ENCODE assay signal across 12 mouse cellular contexts in genomic region chr5:4344458-4344857, GRCm38 (mm10).
"Had no signal": no experiment of that assay in that cellular context is flagged by ENCODE, and none has a peak within 500 bp of the region (broad histone marks: within the 10 kb centered on the region; RNA-seq: fewer than 3 reads in every experiment).

No protein-coding gene starts in this region.

- DNase-seq: kidney, adult 11 months; kidney, adult 9 months; kidney, postnatal 25 days; layer of hippocampus, adult 9-11 months; lung, embryonic 14.5 days; lung, postnatal 10 days; lung, postnatal 36 days; right cerebral cortex, postnatal 14 days; right cerebral cortex, postnatal 4 days; thymus, postnatal 25 days had no signal

- ATAC-seq: intestine, embryonic 15.5 days; midbrain, embryonic 15.5 days had no signal
